Mouse (Mus musculus): ENCODE measurements around the gene BC051142.
A peak's percentile ranks its signal among the peaks of the same experiment; 100 is the strongest.
"Not testable (repeated sequence)": the region's sequence is repeated elsewhere in the genome, so short reads cannot be mapped to it uniquely, and the experiment has no call there.

The BC051142 gene

GRCm38 (mm10) chr17:34398058-34398710, 436 bp upstream of the BC051142 start:
- peak; percentile 90 for DNase-seq (ENCODE audit: low read depth, low spot score)

DNA sequence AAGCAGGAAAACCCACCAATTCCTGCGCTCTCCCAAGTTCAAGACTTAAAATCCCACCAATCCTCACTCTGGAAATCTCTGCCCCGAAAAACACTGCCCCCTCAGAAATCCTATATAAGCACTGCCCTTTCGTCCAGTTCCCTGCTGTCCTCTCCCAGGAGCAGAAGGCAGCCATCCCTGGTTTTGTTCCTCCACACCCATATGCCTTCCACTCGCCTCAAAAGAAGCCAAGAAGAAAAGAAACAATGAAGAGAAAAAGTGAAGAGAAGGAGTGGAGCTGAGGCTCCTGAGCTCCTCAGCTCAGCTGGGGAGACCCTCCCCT, 735 bp downstream of the BC051142 start:
- no peak for DNase-seq (ENCODE audit: low read depth, low spot score)

- DNase-seq (ENCODE audit: low read depth, low spot score), result peak; percentile 66
These were observed 12.5 kb downstream of the BC051142 start for GRCm38 (mm10) chr17:34411117-34411516.

DNA sequence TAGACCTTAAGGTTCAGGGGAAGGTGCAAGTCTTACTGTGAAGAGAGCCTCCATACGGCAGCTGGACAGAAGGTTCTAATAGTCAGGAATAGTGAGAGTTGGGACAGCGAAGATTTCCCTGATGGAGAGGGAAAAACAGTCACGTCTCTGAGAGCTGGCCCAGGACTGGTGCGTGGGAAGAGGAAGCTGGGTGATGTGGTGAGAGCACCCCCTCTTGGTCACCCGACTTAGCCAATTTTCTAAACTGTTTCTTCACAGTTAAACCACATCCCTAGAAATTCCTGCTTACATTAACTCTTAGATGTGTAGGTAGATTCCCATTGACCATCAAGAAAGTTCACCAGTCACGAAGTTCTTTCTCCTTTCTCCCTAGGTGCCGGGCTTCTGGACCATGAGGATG, 21.4 kb downstream of the BC051142 start:
- no peak for DNase-seq (ENCODE audit: low read depth, low spot score)

- DNase-seq (ENCODE audit: low read depth, low spot score), result no peak
These were observed 29.0 kb downstream of the BC051142 start for GRCm38 (mm10) chr17:34427597-34427996.

- peak; percentile 35 for DNase-seq (ENCODE audit: low read depth, low spot score)
These were observed 38.5 kb downstream of the BC051142 start for GRCm38 (mm10) chr17:34437120-34437519.

GRCm38 (mm10) chr17:34437606-34438005, 39.0 kb downstream of the BC051142 start:
- no peak for DNase-seq (ENCODE audit: low read depth, low spot score)

DNA sequence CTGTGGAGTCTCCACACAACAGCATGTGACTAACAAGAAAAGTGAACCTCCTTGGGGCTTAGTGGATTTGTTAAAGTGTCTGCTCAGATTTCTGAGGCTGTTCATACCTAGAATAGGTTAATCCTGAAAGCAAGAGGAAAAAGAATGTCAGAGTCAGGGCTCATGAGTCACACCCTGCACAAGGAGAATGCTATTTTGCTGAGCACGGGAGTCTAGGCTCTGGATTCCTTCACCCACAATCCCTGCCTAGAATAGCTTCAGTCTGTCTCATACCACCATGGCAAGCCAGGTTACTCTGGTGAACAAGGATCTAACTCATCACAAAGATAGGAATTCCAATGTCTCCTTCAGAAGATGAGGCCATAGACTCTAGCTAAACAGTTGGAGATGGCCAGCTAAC, 40.0 kb downstream of the BC051142 start:
- no peak for DNase-seq (ENCODE audit: low read depth, low spot score)

DNA sequence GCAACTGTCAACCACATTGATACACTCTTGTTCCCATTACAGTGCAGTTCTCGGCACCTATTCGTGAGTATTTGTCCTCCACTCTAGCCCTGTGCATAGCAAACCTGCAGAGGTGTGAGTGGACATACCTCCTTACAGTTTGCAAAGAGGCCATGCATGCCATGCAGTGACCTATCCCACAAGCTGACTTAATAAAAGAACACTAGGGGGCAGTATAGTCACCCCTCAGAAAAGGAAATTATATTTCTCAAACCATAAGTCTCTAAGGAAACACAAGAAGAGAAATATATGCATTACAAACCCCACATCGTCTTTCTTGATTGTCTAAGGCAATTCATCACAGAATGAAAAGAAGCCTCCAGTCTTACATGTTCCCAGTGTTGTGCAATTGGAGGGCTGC, 41.2 kb downstream of the BC051142 start:
- peak; percentile 25 for DNase-seq (ENCODE audit: low read depth, low spot score)

- no peak for DNase-seq (ENCODE audit: low read depth, low spot score)
These were observed 43.4 kb downstream of the BC051142 start for GRCm38 (mm10) chr17:34441990-34442389.

DNA sequence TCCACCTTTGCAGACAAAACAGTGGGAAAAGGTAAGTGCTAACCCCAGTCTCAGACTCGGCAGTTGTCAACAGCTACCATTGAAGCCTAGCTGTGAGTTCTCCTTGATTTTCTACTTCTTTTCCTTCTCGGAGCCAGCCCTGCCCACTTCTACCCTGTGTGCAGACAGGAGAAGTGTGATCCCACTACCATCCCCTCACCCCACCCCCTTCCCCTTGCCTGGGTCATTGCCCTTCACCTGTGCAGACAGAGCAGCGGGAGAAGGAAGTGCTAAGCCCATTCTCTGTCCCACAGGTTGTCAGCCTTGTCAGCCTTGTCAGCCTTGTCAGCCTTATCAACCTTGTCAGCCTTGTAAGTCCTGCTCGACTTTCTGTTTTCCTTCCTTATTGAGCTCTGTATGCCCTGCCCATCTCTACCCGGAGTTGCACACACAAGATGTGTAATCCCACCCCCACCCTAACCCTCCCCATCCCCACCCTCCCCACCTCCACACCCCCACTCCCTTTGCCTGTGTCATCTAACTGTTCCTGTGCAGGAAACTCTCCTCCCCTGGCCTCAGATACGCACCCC, 49.9 kb downstream of the BC051142 start:
- no peak for DNase-seq (ENCODE audit: low read depth, low spot score)

GRCm38 (mm10) chr17:34457668-34458067, 59.0 kb downstream of the BC051142 start:
- DNase-seq (ENCODE audit: low read depth, low spot score), result no peak

DNA sequence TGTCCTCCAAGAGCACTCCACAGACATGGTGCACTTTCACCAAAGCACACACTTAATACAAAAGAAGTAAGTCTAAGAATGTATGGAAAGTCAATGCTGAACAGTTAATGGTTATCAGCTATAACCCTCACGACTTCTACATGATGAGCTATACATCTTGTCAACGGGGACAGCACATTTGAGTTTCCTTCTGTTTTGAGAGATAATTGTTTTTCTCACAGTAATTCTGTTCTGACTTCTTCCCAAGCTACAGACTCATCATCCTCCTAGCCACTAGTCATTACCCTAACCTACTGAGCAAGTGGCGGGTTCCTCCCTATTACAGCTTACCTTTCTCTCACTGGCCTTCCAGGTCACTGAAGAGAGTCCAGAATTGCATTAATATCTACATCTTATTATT, 60.6 kb downstream of the BC051142 start:
- no peak for DNase-seq (ENCODE audit: low read depth, low spot score)

- DNase-seq (ENCODE audit: low read depth, low spot score), result not testable (repeated sequence)
These were observed 67.3 kb downstream of the BC051142 start for GRCm38 (mm10) chr17:34465906-34466305.

DNA sequence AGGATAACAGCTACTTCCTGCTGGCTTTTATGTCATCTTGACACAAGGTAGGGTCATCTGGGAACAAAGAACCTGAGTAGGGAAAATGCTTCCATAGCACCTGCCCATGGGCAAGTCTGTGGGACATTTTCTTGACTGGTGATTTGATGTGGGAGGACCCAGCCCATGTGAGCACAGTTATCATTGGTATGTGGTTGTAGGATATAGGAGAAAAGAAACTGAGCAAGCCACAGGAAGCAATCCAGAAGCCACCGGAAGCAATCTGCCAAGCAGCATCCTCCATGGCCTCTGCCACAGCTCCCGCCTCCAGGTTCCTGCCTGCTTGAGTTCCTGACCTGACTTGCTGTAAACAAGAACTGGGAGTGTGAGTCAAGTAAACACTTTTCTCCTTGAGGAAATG, 71.9 kb downstream of the BC051142 start:
- no peak for DNase-seq (ENCODE audit: low read depth, low spot score)

- DNase-seq (ENCODE audit: low read depth, low spot score), result no peak
These were observed 76.4 kb downstream of the BC051142 start for GRCm38 (mm10) chr17:34475060-34475459.

- no peak for DNase-seq (ENCODE audit: low read depth, low spot score)
These were observed 77.8 kb downstream of the BC051142 start for GRCm38 (mm10) chr17:34476427-34476826.

- not testable (repeated sequence) for DNase-seq (ENCODE audit: low read depth, low spot score)
These were observed 78.8 kb downstream of the BC051142 start, which contains the start of gene Btnl4 for GRCm38 (mm10) chr17:34477238-34478013. Gene Btnl4, minus strand, starts transcription at chr17:34477318.

GRCm38 (mm10) chr17:34492796-34493195, 94.2 kb downstream of the BC051142 start:
- DNase-seq (ENCODE audit: low read depth, low spot score), result no peak

GRCm38 (mm10) chr17:34495156-34495555, 96.5 kb downstream of the BC051142 start:
- not testable (repeated sequence) for DNase-seq (ENCODE audit: low read depth, low spot score)

- DNase-seq (ENCODE audit: low read depth, low spot score), result no peak
These were observed 97.9 kb downstream of the BC051142 start for GRCm38 (mm10) chr17:34496539-34496938.

DNA sequence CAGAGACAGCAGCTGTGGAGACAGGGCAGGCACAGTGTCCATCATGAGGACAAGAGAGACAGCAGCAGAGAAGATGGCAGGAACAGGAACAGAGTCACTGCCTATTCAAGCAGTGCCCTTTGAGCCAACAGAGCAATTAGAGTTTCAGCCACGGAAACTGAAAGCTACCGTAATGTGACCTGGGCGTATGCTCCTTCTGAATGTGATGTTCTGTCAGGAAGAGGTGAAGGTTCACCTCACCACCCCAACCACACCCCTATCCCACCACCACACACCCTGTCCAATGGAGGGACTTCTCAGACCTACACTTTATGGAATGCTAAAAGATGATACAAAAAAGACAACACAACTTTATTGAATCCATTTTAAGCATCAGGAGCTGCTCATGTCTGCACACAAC, 98.7 kb downstream of the BC051142 start:
- not testable (repeated sequence) for DNase-seq (ENCODE audit: low read depth, low spot score)

DNA sequence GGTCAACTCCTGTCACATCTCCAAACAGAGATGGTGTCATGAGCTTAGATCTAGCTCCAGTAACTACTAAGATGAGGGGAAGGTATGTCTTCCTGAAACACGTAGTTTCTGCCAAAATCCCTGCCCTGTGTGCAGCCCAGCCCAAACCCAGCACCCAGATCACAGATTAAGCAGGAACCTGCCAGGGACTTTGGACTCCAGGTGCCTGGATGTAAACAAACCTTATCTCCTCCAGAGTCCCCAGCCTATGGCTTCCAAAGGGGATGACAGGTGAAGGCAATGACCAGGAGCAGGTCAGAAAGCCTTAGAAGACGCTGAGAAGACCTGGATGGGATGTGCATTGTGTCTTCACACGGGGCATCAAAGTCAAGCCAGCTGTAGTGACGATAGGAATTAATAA, 99.1 kb downstream of the BC051142 start:
- not testable (repeated sequence) for DNase-seq (ENCODE audit: low read depth, low spot score)

Data from R1 (cell line).